Mouse (Mus musculus): ENCODE data around the gene S100b.

Gene S100b

DNA sequence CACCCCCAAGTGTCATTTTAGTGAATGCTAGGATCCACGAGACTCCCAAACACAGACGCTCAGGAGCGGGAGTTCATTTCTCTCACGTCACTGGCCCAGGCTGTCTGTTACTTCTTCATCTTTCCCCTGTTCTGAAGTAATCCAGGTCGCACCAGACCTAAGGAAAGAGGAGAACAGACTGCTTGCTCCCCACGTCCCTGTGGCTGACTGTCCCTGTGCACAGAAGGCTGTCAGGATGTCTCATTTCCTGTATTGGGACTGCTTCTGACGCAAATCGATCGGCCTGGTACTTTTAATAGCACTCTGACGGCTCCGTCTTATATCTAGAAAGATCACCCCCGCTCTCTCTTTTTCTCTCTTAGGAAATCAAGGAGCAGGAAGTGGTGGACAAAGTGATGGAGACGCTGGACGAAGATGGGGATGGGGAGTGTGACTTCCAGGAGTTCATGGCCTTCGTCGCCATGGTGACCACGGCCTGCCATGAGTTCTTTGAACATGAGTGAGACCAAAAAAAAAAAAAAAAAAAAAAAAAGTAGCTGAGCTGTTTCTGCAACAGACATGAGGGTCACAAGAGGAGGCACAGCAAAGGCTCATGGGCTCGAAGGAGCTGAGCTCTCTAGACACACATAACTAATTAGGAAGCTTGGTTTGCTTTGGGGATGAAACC lies 6.0 kb downstream of the S100b start:
- DNase-seq (ENCODE audit: extremely low spot score, low read depth, low spot score) = no peak

DNA sequence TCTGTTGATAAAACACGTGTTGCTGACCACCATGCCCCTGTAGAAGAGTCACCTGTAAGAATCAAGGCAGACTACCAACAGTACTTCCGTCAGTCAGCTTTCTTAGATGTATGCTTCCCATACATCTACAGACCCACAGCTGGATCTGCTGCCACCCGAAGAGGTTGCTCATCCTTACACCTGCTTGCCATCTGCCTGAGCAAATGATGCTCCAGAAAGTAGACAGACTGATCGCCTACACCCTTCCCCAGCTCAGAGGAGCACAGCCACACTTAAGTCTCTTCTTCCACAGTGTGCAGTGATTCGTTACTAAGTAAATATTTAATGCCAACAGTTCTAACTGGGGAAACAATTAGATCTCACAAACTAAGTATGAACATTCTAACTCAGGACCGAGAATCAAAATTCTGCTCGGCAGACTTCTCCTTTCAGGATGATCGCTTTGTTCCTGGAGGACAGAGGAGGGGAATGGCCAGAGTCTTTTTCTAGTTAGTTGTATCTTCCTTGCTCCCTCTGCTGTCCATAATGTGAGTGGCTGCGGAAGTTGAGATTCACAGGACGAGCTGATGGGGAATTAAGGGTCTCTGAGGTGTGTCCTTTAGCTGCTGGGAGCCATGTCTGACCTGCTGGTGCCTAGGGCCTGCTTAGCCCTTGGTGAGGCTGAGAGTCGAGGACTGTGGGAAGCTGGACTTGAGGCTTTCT lies 6.9 kb downstream of the S100b start:
- no peak for DNase-seq (ENCODE audit: extremely low spot score, low read depth, low spot score)

DNA sequence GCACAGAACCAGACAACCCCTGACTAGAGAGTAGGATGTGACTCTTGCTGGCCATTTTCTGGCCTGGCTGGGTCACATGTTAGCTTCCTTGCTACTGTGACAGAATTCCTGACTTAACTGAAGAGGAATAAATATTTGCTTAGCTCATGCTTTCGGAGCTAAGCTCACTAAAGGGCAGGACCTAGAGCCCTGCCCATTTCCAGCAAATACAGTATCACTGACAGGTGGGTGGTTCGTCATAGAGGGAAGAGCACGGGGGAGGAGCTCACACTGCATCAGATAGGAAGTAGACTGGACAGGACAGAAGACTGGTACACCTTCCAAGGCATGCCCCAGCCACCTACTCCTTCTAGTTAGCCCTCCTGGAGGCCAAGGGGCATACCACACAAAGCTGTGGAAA lies 7.8 kb downstream of the S100b start:
- no peak for DNase-seq (ENCODE audit: extremely low spot score, low read depth, low spot score)

DNA sequence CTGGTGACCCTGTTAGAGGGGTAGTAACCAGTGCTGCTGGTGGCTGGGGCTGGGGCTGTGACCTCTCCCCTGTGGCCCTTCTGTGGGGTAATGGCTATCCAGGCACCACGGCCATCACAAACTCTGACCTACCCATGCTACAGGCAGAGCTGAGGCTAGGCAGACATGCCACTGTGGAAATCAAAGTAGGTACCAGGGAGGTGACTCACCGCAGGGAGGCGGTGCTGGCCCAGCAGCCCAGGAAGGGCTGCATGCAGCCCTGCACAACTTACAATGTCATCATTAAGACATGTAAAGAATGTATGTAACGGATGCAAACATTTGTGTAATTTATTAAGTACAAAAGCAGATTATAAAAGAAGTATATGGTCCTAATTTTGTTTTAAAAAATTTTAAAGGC lies 8.8 kb downstream of the S100b start:
- DNase-seq (ENCODE audit: extremely low spot score, low read depth, low spot score) = no peak

DNA sequence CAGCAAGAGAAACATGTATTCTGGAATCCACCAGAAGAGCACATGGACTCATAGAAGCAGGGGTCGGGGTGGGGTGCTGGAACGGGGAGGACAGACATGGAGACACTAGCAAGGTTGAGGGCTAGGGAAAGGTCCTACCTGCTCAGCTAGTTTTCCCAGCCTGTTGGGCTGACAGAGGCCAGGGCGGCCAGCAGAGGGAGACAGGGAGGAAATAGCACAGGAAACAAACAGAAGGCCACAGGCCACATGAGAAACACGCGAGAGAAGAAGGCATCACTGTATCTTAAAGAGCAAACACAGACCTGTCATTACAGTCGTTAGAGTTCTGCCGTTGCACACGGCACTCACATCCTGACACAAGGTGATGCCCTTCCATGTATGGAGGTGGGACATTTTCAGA lies 17.6 kb downstream of the S100b start:
- DNase-seq (ENCODE audit: extremely low spot score, low read depth, low spot score) = no peak

DNA sequence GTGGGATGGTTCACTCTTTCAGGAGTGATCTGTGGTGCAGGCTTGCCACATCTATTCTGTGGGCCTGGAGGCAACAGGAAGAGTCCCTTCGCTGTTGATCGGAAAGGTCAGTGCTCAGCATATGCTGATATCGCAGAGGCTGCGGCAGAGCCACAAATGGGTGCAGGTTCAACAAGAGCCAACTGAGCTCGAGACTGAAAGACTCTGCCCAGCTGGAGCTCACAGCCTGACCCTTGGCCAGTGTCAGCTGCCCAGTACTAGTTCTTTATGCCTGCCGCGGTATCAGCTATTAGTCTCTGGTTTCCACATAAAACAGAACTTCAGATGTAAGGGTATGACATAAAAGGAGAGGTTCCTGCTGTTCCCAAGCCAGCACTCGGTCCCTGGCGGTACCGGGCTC lies 21.6 kb downstream of the S100b start:
- DNase-seq (ENCODE audit: extremely low spot score, low read depth, low spot score) = no peak

DNA sequence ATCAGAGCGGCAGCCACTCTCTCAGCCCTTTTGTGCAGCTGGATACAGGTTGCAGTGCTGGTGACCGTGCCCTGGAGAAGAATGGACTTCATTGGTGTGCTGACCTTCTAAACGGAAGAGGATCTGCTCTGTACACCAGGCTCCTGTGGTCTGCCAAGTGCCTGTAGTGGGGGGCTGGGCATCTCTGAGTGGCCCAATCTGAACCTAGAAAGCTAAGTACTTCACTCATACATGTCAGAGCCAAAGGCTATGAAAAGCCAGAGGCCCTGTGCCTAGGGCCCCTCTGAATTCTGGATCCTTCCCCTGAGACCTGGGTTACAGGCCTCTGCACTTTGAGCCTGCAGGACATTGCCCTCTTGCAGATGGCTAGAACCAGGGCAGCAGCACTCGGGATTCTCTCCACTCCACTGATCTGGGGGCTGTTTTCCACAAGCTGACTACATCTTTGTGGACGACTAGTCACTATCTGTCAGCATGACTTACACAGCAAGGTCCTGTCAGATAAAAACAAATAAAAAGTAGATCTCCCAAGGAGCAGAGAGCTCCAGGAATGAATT lies 25.0 kb downstream of the S100b start:
- DNase-seq (ENCODE audit: extremely low spot score, low read depth, low spot score) = no peak

DNA sequence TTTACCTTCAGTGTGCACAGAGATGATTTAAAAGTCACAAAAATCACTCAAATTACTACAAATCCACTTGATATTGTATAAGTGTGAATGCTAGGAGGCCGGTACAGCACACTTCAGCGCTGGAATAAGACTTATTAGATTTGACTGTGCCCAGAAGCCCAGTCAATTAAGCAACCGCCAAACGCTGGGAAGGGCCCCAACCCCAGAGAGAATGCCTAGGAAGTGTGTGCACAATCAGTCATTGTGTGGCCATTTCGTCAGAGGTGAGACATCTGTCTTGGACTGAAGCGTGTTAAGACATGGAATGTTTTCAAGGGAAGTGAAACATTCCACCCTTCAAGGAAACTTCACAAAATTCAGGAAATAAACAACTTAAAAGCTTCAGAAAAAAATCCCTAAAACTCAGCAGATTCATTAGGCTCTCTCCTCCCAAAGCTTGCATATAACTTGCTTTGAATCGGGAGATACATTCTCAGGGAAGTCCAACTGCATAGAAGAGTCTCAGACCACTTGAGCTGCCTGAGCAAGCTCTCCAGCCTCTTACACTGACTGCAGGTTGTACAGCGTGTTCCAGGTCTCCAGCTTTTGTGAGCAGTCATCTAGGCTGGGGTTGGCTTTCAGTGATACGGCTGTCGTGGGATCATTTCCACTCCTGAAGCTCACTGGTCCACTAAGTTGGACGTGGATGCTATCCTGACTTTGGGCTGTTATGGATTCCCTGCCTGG lies 34.8 kb downstream of the S100b start:
- no peak for DNase-seq (ENCODE audit: extremely low spot score, low read depth, low spot score)

DNA sequence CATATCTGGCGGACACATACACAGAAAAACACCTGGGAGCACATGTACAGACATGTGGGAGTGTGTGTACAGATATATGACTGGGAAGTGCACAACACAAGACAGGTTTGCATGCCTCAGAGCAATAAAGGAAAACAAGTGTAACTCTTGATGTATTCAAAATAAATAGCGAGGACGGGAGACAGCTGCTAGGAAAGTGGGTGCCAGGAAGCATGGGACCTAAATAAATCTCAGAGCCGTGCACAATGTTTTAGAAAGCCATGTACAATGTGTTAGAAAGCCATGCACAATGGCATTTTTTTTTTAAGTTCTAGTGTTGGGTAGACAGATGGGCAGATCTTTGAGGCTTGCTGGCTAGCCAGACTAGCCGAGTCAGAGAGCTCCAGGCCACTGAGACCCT lies 35.4 kb downstream of the S100b start:
- no peak for DNase-seq (ENCODE audit: extremely low spot score, low read depth, low spot score)

DNA sequence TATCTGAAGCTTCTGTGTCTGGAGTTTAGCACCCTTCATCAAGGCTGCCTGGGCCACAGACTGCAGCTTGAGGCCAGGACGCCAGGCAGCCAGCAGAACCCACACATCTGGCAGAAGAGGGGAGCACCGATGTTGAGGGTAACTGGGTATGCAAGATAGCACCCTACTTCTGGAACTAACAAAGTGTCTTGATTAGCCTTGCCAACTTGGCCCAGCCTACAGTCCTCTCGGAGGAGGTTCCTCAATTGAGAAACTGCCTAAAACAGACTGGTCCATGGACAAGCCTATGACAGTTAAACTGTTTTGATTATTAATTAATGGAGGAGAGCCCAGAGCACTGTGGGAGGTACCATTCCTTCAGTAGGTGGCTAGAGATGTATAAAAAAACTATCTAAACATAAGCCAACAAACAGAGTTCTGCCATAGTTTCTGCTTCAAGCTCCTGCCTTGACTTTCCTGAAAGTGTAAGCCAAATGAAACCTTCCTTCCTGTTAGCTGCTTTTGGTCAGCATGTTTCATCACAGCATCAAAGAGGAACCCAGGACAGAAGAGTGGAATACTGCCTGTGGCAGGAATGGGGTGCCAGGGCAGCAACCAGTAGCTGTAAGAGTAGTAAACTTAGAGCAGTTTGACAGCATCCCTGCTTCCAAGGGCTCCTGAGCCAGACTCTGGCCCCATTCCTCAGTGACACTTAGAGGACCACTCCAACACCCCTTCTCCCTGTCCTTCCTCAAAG lies 36.5 kb downstream of the S100b start:
- DNase-seq (ENCODE audit: extremely low spot score, low read depth, low spot score) = no peak

DNA sequence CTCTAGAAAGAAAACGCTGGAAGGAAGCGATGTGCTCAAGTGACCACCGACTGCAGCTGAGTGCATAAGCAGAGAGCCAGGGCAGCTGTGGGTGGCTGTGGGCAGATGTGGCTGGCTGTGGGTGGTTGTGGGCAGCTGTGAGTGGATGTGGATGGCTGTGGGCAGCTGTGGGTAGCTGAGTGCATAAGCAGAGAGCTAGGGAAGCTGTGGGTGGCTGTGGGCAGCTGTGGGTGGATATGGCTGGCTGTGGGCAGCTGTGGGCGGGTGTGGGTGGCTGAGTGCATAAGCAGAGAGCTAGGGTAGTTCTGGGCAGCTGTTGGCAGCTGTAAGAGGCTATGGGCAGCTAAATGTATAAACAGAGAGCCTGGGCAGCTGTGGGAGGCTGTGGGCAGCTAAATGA lies 39.6 kb downstream of the S100b start:
- no peak for DNase-seq (ENCODE audit: extremely low spot score, low read depth, low spot score)

DNA sequence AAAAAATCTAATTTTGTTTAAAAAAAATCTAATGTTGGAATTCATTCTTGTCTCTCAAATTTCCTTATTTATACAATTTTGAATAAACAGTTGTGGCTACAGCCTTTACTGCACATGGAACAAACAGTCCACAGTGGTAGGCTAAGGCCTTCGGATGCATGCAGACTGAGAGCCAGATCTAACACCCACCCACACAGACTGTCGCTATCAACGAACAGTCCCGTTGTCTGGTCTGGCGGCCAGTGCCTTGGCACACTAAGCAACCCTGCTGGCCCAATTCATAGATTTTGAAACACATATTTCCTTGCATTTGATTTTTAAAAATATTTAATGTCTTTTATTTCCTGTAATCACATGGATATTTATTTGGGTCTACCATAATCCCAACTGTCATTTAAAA lies 46.5 kb downstream of the S100b start:
- DNase-seq (ENCODE audit: extremely low spot score, low read depth, low spot score) = no peak

DNA sequence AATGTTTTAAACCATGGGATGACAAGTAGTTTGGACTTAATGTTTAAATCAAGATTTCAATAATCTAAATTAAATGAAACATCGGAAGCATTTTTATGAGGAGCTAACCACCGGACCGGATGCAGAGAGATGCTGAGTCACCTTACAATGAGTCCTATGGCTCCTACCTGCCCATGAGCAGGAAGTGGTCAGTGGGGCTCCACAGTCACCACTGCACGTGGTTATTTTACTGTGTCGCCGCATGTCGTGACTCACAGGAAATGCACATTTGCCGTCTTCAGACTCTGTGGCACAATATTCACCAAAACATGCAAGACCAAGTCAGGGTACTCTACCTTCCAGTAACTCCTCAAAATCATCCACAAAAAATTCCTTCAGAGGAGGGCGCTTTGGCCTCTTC lies 53.1 kb downstream of the S100b start:
- DNase-seq (ENCODE audit: extremely low spot score, low read depth, low spot score) = no peak

Data from hindlimb bud, embryonic 11.5 days (tissue).